Mouse (Mus musculus) midbrain, embryonic 16.5 days (tissue): ENCODE measurements around the gene Vps25. TPM values are rescaled to one million over a fixed set of nuclear protein-coding genes. Genes with fewer than 3 reads are reported as not detected.

ENCODE experiments used
- ATAC-seq: fragments of 200-750 bp; cut with Nextera tagmentation; 2 replicates; pipeline ENCODE4 v1.8.0; 2017; ENCODE audit warnings: moderate TSS enrichment
- H3K27ac ChIP-seq: fragments of 300-500 bp; sonication (generic); 2 replicates; pipeline ENCODE4 v1.5.1; 2014; ENCODE audit warnings: mild to moderate bottlenecking, low read length, mixed read lengths
- H3K27me3 ChIP-seq: fragments of 300-500 bp; sonication (generic); 2 replicates; pipeline ENCODE4 v1.6.1; 2014; ENCODE audit warnings: low read depth, low read length, mixed read lengths; ENCODE audit not compliant: control insufficient read depth, insufficient read depth
- H3K36me3 ChIP-seq: fragments of 300-500 bp; sonication (generic); 2 replicates; pipeline ENCODE4 v1.6.1; 2014; ENCODE audit warnings: mild to moderate bottlenecking, low read length, moderate library complexity, mixed read lengths; ENCODE audit not compliant: control insufficient read depth, insufficient read depth
- H3K4me1 ChIP-seq: fragments of 300-500 bp; sonication (generic); 2 replicates; pipeline ENCODE4 v1.6.1; 2014; ENCODE audit warnings: mild to moderate bottlenecking, low read length, mixed read lengths; ENCODE audit not compliant: control insufficient read depth, insufficient read depth
- H3K4me2 ChIP-seq: fragments of 300-500 bp; sonication (generic); 2 replicates; pipeline ENCODE4 v1.6.1; 2014; ENCODE audit warnings: mild to moderate bottlenecking, low read length, mixed read lengths
- H3K4me3 ChIP-seq: fragments of 300-500 bp; sonication (generic); 2 replicates; pipeline ENCODE4 v1.5.1; 2014; ENCODE audit warnings: low read depth, mild to moderate bottlenecking, low read length, moderate library complexity, mixed read lengths
- H3K9ac ChIP-seq: fragments of 300-500 bp; sonication (generic); 2 replicates; pipeline ENCODE4 v1.6.1; 2014; ENCODE audit warnings: low read depth, low read length, mixed read lengths
- H3K9me3 ChIP-seq: fragments of 300-500 bp; sonication (generic); replicated peaks from 2 replicates; pipeline ENCODE4 v1.6.1; 2014; ENCODE audit warnings: mild to moderate bottlenecking, low read length, mixed read lengths; ENCODE audit not compliant: control insufficient read depth, poor library complexity, severe bottlenecking
- WGBS: fragments of 180-500 bp; shearing (Covaris S2); extraction: QIAGEN DNeasy Blood & Tissue Kit; methylation state at CpG from one replicate; pipeline ENCODE4 v1.1.7; 2014; 5-methylcytosine and 5-hydroxymethylcytosine counted together
- polyA plus RNA-seq: library from polyadenylated mRNA; unstranded; fragments of >200 nt; fragmentation: Nextera tagmentation; extraction: Ambion mirVana; gene quantifications from 2 replicates; pipeline ENCODE4 v1.2.1, GENCODE M21; 2015

Gene Vps25
- polyA plus RNA-seq, 1 experiment from 2014 or later, result 119 TPM

DNA sequence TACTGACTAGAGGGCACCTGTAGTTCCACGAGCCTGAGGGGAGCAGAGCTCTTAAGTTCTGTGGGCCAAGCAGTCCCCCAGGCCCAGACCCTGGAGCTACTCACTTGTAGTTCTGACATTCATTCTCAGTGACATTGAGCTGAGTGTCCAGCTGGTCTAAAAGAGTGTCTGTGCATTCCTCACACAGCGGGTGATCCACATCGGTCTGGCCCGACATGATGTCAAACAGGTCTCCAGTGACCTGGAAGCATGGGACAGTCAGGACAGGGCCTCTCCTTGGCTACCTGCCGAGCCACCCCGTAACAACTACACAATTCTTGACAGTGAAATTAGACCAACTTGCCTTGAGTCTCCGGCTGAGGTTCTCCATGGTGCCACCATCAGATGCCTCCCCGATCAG is 41.7 kb downstream of the Vps25 start:
- H3K36me3 ChIP-seq, result peaks cover 24% of the 10 kb centered on the region
- WGBS, result 95% methylated on average over 8 of the region's 8 CpGs

GRCm38 (mm10) chr11:101300881-101301280 is 47.4 kb downstream of the Vps25 start:
- WGBS, result 68% methylated on average over 7 of the region's 7 CpGs
- Histone ChIP-seq H3K4me2 (peak overlapping the region; percentile 78), H3K36me3 (0 out of 2 replicates have a peak, but pooled peaks cover 4% of the 10 kb centered on the region), H3K9ac (peak overlapping the region; percentile 81; the same call in 1 of the 2 replicates), H3K27me3 (no peaks in the 10 kb centered on the region), H3K27ac (no peak overlapping the region), H3K9me3 (no peaks in the 10 kb centered on the region), H3K4me3 (peak overlapping the region; percentile 66), H3K4me1 (peaks cover 14% of the 10 kb centered on the region)
- ATAC-seq, result no peak

More for the DNA sequence above, 41.7 kb downstream of the Vps25 start:
- Histone ChIP-seq H3K9me3 (no peaks in the 10 kb centered on the region), H3K27ac (no peak overlapping the region), H3K27me3 (no peaks in the 10 kb centered on the region), H3K4me2 (no peak overlapping the region), H3K4me3 (no peak overlapping the region), H3K4me1 (peaks cover under 1% of the 10 kb centered on the region), H3K9ac (no peak overlapping the region)
- no peak for ATAC-seq

DNA sequence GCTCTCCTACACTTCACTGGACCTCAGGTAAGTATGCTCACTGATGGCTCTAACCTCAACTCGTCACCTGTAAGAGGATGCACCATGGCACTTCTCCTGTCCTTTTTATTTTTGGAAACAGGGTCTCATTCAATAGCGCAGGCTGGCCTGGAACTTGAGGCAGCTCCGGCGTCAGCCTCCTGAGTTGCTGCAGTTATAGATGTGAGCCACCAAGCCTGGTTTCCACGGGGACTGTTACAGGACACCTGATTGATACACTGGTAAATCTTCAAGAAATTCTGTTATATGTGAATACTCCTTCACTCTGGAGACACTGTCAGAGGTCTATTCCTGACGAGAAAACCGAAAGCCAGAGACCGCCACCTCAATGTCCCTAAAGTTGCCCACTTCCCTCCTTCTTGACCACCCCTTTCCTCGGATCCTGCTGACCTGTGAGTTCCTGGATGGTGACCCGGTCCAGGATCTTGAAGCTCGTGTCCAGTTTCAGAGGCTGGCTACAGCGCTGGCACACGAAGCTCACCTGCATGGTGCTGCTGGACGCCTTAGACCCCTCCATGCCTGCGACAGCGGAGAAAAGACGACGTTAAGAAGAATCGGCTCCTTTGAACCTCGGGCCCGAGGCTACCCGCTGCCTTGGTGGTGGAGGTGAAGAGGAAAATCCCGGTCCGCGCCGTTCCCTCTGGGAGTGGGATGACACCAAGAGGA is 47.9 kb downstream of the Vps25 start:
- Histone ChIP-seq H3K4me2 (peak overlapping the region; percentile 78), H3K9ac (peak overlapping the region; percentile 81), H3K27ac (peak overlapping the region; percentile 36), H3K9me3 (no peaks in the 10 kb centered on the region), H3K4me1 (peaks cover 14% of the 10 kb centered on the region), H3K27me3 (no peaks in the 10 kb centered on the region), H3K36me3 (0 out of 2 replicates have a peak, but pooled peaks cover 4% of the 10 kb centered on the region), H3K4me3 (peak overlapping the region; percentile 66)
- 15% methylated on average over 26 of the region's 26 CpGs for WGBS
- peak; percentile 54; the same call in 1 of the 2 replicates for ATAC-seq

- WGBS, result 6% methylated on average over 38 of the region's 39 CpGs
- H3K4me1 ChIP-seq, result peaks cover 14% of the 10 kb centered on the region
- H3K4me3 ChIP-seq, result peak within 1 kb of the TSS; percentile 66
- peak; percentile 95 for ATAC-seq
- H3K27me3 ChIP-seq, result no peaks in the 10 kb centered on the region
- peak within 1 kb of the TSS; percentile 36 for H3K27ac ChIP-seq
- H3K9me3 ChIP-seq, result no peaks in the 10 kb centered on the region
- peak within 1 kb of the TSS; percentile 81 for H3K9ac ChIP-seq
- 0 out of 2 replicates have a peak, but pooled peaks cover 4% of the 10 kb centered on the region for H3K36me3 ChIP-seq
- peak within 1 kb of the TSS; percentile 78 for H3K4me2 ChIP-seq
Observed at GRCm38 (mm10) chr11:101302004-101302798, 48.7 kb downstream of the Vps25 start, which contains the start of gene Becn1. TSS of gene Becn1 (minus strand) at chr11:101302286.

- 27% methylated on average over 5 of the region's 5 CpGs for WGBS
Observed at GRCm38 (mm10) chr11:101307744-101308143, 54.2 kb downstream of the Vps25 start.

More at GRCm38 (mm10) chr11:101307744-101308143, 54.2 kb downstream of the Vps25 start:
- Histone ChIP-seq H3K4me2 (no peak overlapping the region), H3K4me1 (no peaks in the 10 kb centered on the region), H3K9me3 (no peaks in the 10 kb centered on the region), H3K36me3 (no peaks in the 10 kb centered on the region), H3K9ac (no peak overlapping the region), H3K27me3 (no peaks in the 10 kb centered on the region), H3K27ac (no peak overlapping the region), H3K4me3 (no peak overlapping the region)
- no peak for ATAC-seq

Other genes with a start within 250 kb of the Vps25 start
- gene Atp6v0a1, start 244.3 kb upstream of the Vps25 start, polyA plus RNA-seq, result 155 and 172 TPM in 2 replicates
- 13.2 and 14.2 TPM in 2 replicates for gene Naglu, start 183.7 kb upstream of the Vps25 start, polyA plus RNA-seq
- gene Hsd17b1, start 175.3 kb upstream of the Vps25 start, polyA plus RNA-seq, result 0.21 and 0.49 TPM in 2 replicates
- gene Coasy, start 171.1 kb upstream of the Vps25 start, polyA plus RNA-seq, result 42.0 and 43.5 TPM in 2 replicates
- gene Mlx, start 166.4 kb upstream of the Vps25 start, polyA plus RNA-seq, result 93.8 and 96.5 TPM in 2 replicates
- gene Psmc3ip, start 158.3 kb upstream of the Vps25 start, polyA plus RNA-seq, result 15.2 and 17.6 TPM in 2 replicates
- gene Retreg3, start 133.8 kb upstream of the Vps25 start, polyA plus RNA-seq, result 24.4 and 25.4 TPM in 2 replicates
- 72.6 and 75.0 TPM in 2 replicates for gene Tubg1, start 133.8 kb upstream of the Vps25 start, polyA plus RNA-seq
- 62.9 and 71.4 TPM in 2 replicates for gene Tubg2, start 97.8 kb upstream of the Vps25 start, polyA plus RNA-seq
- gene Cntnap1, start 83.2 kb upstream of the Vps25 start, polyA plus RNA-seq, result 4.2 and 4.7 TPM in 2 replicates
- 6.5 and 7.6 TPM in 2 replicates for gene Plekhh3, start 82.4 kb upstream of the Vps25 start, polyA plus RNA-seq
- gene Ccr10, start 78.3 kb upstream of the Vps25 start, polyA plus RNA-seq, result 0.47 and 0.62 TPM in 2 replicates
- 30.8 and 34.4 TPM in 2 replicates for gene Ezh1, start 27.2 kb upstream of the Vps25 start, polyA plus RNA-seq
- gene Ramp2, start 7.7 kb upstream of the Vps25 start, polyA plus RNA-seq, result 79.5 and 83.8 TPM in 2 replicates
- 6.4 and 7.4 TPM in 2 replicates for gene Wnk4, start 6.9 kb downstream of the Vps25 start, polyA plus RNA-seq
- 0.71 and 0.80 TPM in 2 replicates for gene Cntd1, start 25.3 kb downstream of the Vps25 start, polyA plus RNA-seq
- 208 and 224 TPM in 2 replicates for gene Coa3, start 25.4 kb downstream of the Vps25 start, polyA plus RNA-seq
- gene Becn1, start 48.6 kb downstream of the Vps25 start, polyA plus RNA-seq, result 159 and 177 TPM in 2 replicates
- gene Psme3, start 62.5 kb downstream of the Vps25 start, polyA plus RNA-seq, result 107 and 121 TPM in 2 replicates
- 2.0 and 2.2 TPM in 2 replicates for gene Aoc2, start 71.4 kb downstream of the Vps25 start, polyA plus RNA-seq
- 0.13 and 0.14 TPM in 2 replicates for gene Aoc3, start 76.9 kb downstream of the Vps25 start, polyA plus RNA-seq
- not detected in 2 replicates for gene G6pc, start 113.9 kb downstream of the Vps25 start, polyA plus RNA-seq
- 96.2 and 98.2 TPM in 2 replicates for gene Aarsd1, start 163.9 kb downstream of the Vps25 start, polyA plus RNA-seq
- 7.0 and 7.9 TPM in 2 replicates for gene Gm27029, start 171.1 kb downstream of the Vps25 start, polyA plus RNA-seq
- gene Rundc1, start 171.4 kb downstream of the Vps25 start, polyA plus RNA-seq, result 32.1 and 32.6 TPM in 2 replicates
- gene Ptges3l, start 171.6 kb downstream of the Vps25 start, polyA plus RNA-seq, result 3.0 and 3.1 TPM in 2 replicates
- 185 and 220 TPM in 2 replicates for gene Rpl27, start 188.6 kb downstream of the Vps25 start, polyA plus RNA-seq
- 2.5 and 3.1 TPM in 2 replicates for gene Ifi35, start 194.7 kb downstream of the Vps25 start, polyA plus RNA-seq
- gene Rnd2, start 211.3 kb downstream of the Vps25 start, polyA plus RNA-seq, result 67.7 and 76.5 TPM in 2 replicates
- 134 and 145 TPM in 2 replicates for gene Vat1, start 212.5 kb downstream of the Vps25 start, polyA plus RNA-seq